Mouse (Mus musculus) T-helper 2 cell (primary cell): Measurements from ENCODE around the gene Fam166b.

ENCODE experiments used
- in situ Hi-C: fragments of 300-600 bp; cut with MboI, MseI; formaldehyde crosslinking; loops from one replicate; pipeline ENCODE4 v1.15.1; 2025; ENCODE audit warnings: high pct_unique_total_duplicates

Fam166b gene

DNA sequence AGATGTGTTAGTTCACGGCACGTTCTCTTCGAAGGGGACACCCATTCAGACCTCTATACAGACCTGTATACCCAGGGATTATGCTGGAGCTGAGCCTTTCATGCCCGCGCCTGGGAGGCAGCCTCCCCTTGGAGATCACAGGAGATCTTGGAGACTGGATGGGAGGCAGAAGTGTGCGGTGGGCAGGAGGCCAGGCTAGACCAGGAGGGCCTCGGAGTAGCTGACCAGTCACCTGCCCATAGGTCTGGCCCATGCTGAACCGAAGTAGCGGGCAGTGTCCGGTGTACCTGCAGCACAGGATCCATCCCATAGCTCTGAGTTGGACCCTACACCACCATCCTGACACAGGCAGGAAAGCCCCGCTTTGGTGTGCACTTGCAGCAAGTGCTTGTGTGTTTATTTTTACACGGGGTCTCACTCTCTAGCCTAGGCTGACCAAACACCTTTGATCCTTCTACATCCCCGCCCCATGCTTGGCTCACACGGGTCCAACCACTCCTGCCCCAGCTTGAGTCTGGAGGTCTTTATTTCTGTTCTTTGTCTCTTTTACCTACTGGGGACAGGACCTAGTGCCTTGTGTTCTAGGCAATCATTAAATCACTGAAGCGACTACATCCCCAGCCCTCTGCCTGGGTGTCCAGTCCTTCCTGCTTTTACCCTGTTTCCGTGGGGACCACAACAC is 613 bp downstream of the Fam166b start:
- in situ Hi-C loops, result no loop called here

DNA sequence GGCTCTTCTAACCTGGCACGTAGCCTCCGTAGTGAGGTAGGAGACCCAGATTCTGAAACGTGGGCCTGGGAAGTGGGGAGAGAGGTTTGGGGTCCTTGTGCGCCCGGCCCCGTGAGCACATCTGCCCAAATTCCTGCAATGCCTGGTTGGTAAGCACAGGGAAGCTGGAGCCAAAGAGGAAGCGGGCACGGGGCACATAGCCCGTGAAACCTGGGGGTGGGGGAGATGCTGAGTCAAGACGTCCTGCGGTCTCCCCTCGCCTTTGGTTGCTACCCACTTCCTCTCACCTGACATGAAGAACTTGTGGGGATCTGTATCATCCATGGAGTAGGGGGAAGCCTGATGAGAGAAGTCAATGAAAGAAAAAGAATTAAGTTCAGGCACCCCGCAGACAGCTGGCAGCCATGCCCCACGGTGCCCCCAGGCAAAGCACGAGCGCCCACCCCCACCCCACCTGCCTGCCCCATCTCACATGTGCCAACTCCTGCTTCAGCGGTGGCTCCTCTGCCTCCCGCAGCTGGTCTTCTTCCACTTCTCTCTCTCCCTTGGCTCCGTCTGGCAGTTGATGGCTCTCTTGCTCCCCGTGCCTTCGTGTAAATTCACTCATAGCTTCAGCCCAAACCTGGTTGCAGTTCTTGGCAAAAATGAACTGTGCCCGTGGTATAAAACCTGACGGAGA is 1.3 kb downstream of the Fam166b start:
- in situ Hi-C loops, result no loop called here

DNA sequence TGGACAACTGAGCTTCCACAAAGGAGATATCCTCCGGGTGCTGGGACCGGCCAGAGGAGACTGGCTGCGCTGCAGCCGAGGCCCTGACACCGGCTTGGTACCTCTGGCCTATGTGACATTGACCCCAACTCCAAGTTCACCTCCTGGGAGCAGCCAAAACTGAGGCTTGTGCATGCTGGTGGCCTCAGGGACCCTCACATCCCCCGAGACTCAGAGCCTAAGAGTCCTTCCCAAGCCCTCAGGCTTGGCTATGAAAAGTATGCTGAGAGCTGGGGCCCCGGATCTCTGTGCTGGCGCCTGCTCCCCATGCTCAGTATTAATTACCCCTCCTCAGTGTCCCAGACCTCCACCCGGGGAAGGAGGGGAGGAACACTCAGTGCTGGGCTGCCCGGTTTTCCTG is 2.4 kb downstream of the Fam166b start:
- in situ Hi-C loops, result no loop called here

DNA sequence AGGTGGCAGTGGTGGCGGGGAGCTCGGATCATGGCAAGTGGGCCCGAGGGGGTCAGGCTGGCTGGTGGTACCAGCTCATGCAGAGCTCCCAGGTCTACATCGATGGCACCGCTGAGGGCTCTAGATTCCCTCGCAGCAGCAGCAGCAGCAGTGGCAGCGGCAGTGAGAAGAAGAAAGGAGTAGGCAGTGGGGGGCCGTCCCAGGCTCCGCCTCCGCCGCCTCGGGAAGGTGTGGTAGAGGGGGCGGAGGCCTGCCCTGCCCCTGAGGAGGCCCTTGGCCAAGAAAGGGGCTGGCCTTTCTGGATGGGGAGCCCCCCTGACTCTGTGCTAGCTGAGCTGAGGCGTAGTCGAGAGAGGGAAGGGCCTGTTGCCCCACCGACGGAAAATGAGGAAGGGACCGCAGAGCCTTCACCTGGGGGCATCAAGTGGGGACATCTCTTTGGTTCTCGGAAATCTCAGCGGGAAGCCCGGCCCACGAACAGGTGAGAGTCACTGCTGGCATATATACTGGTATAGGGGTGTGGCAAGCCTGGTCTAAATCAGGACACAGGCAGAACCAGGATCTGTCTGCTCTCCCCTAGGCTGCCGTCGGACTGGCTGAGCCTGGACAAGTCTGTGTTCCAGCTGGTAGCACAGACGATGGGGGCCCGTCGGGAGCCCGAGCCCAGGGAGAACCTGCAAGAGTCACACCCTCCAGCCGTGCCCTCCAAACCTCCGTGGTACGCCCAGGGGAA is 3.1 kb downstream of the Fam166b start:
- in situ Hi-C loops, result no loop called here

DNA sequence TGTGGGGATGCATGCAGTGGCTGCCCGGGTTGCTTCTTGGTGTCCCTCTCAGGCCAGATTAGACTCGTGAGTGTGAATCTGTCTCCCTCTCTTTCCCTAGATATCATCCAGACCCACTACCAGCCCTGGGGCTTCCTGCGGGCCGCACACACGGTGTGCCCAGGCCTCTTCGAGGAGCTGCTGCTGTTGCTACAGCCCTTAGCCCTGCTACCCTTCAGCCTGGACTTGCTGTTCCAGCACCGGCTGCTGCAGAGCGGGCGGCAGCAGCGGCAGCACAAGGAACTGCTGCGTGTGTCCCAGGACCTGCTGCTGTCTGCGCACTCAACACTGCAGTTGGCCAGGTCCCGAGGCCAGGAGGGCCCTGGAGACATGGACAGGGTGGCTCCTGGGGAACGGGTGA is 3.7 kb downstream of the Fam166b start:
- in situ Hi-C loops, result no loop called here

DNA sequence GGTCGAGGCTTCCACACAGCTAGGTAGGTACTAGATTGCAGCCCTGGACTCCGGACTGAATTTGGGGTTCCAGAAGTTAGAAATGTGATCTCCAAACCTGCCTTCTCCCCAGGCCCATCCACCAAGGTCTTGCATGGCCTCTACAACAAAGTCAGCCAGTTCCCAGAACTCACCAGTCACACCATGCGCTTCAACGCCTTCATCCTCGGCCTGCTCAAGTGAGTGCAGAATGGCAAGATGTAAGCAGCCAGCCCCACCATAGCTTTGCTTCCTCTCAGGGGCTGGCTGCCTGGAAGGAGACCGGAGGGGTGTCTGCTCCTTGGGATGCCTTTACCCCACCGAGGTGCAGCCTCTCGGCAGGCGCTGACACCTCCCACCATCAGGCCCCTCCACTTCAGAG is 4.9 kb downstream of the Fam166b start:
- in situ Hi-C loops, result no loop called here

DNA sequence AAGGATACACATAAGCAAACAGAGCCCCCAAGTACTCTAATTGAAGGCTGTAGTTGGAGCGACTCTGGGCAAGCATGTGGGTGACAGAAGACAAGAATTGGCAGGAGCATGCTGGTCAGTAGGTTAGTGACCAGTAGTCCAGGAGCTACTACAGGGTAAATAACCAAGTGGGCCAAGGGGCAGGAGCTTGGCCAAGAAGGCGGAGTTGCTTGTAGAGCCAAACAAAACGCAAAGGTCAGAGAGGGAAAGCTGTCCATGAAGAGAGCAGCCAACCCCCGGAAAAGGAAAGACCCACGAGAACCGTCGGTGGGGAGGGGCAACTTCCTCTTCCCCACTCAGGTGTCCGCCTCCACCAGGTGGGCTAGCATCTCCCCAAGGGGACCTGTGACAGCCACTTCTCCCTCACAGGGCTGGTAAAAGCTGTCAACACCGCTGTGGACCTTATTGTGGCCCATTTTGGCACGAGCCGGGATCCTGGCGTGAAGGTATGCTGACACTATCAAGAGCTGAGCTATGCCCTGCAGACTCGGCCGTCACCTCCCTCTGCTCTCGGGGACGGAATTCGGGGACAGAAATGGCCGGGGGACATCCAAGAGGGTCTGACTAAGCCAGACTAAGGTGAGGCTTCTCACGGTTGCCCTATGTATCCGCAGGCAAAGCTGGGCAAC is 5.5 kb downstream of the Fam166b start:
- in situ Hi-C loops, result no loop called here

DNA sequence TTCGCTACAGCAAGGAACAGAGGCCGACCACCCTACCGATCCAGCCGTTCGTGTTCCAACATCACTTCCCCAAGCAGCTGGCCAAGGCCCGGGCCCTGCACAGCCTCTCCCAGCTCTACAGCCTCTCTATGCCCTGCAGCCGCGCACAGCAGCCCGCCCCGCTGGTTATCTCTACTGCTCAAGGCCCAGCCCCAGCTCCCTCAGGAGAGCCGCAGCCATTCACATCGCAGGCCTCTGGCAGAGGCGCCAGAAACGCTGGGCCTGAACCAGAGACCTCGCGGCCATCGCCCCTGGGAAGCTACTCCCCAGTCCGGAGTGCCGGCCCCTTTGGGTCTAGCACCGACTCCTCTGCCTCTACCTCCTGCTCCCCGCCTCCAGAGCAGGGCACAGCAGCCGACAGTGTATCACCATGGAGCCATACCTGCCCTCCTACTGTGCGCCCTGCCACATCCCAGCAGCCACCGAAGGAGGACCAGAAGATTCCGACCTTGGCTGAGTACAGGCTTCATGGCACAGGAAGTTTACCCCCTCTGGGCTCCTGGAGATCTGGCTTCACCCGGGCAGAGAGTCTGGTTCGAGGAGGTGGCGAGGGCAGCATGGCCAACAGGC is 7.2 kb downstream of the Fam166b start:
- in situ Hi-C loops, result no loop called here

DNA sequence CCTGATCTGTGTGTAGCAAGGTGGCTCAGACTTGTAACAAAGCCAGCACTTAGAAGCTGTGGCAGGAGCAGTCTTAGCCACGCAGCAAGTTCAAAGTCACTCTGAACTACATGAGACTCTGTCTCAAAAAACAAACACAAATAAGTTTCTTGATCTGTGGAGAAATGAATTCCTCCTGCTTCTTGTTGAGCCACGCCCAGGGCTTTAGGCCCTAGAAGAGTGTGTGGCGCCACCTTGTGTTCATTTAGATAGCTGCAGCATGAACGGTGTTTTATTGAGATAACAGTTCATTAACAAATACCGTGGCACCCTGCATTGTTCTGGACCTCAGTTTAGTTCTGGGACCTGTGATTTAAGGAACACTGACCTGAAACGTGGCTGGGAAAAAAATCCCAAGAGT is 8.6 kb downstream of the Fam166b start:
- in situ Hi-C loops, result no loop called here

DNA sequence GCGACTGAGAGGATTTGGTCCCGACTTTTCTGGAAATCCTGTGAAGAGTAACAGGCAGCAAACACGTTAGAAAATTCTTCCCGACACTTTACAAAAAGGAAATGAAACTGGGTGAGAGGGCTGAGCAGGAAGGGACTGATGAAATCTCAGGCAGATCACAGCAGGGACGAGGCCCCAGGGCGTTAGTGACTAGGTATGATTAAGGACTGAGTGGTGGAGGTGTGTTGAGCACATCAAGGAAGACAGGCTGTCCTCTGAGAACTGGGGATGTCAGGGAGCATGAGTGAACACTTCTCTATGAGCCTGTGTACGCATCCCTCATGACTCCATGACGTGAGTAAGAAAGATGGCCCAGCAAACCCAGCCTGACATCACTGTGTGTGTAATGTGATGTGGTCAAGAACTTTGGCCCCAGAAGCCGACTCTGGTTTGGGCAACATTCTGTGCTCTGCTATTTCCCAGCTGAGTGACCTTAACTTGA is 9.1 kb downstream of the Fam166b start:
- in situ Hi-C loops, result no loop called here

DNA sequence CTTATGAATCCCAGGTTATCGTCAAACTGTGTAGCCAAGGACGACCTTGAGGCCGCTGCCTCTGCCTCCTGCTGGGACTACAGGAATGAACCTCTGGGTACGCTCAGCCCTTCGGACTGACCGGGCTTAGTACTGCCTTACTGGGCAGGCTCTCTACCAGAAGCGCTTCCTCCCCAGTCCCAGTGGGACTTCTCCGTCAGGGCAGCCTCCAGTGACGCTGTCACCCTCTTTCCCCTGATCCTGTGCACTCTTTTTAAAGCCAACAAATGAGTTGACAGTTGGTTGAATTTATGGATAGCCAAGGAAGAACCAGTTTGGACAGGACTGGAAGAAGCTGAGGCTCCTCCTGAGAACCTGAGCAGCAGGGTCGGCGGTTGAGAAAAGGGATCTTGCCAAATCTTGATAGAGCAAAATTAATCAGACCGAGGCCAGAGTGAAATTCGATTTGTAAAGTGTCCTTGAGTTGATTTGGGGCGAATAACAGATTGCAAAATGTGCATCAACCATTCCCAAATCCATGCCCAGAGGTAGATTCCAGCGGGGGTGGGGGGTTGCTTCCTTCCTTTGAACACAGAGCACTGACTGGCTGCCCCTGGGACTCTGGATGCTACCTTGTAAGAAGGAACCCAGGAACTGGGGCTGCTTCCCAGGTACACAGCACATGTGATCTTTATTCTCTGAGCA is 9.8 kb downstream of the Fam166b start:
- in situ Hi-C loops, result no loop called here

DNA sequence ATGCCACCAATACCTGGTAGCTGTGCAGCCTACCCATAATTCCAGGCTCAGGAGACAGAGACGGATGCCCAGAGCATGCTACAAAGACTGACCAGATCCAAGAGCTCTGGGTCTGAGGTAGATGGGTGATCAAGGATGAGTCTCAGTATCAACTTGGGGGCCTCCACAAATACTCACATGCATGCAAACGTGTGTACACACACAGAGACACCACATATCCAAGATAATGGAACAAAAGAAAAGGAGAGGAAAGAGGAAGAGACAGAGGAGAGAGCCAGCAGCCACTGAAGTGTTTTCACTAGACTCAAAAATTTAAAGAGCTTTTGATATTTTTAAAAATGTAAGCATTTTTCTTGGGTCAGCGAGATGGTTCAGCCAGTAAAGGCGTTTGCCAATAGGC is 10.5 kb downstream of the Fam166b start:
- in situ Hi-C loops, result no loop called here

DNA sequence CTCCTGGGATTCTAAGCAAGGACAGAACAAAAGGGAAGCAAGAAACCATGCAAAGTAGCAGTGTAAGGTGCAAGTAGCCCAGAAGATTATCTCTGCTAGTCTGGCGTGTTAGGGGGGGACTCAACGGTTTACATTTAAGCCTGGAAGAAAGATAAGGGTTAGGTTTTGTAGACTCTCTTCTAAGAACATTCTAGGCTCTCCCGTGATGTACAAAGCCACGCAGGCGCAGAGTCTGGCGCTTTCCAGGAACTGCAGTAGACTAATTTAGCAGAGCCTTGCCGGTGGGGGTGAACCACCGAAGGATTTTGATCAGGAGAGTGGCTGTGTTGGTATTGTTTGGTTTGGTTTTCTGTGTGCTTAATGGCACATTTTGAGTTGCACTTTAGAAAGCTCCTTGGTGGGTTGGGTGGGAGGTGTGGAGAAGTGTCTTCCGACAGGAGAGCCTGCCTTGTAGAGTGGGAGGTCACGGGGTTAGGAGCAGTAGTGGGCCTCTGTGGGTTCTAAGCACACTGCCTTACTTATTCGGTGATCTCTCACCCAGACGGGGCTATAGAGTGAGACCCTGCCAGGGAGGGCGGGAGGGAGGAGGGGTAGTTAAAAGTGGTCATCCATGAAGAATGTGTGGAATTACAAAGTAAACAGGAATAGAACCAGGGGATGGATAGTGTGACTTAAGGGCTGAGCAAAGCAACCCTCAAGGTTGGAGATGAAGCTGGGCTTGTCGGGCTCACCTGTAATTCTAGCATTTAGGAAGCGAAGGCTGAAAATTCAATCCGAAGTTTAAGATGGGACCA is 11.5 kb downstream of the Fam166b start:
- in situ Hi-C loops, result no loop called here

DNA sequence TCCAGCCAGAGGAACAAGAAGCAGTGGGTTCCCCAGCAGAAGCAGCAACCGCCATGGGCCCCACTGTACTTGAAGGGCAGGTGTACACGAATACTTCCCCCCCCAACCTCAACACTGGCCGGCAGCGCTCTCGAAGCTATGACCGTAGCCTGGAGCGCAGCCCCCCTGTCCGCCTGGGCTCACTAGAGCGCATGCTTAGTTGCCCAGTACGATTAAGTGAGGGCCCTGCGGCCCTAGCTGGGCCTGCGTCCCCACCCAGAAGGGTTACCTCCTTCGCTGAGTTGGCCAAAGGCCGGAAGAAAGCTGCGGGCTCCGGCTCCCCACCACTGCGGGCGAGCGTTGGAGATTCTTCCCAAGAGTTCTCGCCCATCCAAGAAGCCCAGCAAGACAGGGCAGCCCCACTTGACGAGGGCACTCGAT is 12.9 kb downstream of the Fam166b start:
- in situ Hi-C loops, result no loop called here

DNA sequence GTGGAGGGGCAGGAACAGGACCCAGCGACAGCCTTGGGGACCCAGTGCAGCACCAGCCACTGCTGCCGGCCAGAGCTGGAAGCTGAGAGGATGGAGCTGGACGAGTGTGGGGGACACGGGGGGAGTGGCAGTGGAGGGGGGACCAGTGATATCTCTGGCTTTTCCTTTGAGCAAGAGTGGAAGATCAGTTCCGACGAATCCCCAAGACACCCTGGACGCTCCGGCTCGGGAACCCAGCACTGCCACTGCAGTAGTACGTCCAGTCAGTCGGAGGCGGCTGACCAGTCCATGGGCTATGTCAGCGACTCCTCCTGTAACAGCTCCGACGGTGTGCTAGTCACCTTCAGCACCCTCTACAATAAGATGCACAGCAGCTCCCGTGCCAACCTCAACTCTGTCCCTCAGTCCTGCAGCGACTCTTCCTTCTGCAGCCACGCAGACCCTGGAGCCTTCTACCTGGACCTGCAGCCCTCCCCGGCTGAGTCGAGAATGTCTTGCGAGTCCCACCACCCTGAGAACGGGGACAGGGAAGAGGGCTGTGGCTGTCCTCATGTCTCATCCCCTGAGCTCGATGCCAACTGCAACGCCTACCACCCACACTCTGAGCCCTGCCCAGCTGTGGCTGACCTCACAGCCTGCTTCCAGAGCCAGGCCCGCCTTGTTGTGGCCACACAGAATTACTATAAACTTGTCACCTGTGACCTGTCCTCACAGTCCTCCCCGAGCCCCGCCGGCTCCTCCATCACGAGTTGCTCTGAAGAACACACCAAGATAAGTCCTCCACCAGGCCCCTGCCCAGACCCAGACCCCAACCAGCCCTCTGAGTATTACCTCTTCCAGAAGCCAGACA is 13.5 kb downstream of the Fam166b start:
- in situ Hi-C loops, result no loop called here

DNA sequence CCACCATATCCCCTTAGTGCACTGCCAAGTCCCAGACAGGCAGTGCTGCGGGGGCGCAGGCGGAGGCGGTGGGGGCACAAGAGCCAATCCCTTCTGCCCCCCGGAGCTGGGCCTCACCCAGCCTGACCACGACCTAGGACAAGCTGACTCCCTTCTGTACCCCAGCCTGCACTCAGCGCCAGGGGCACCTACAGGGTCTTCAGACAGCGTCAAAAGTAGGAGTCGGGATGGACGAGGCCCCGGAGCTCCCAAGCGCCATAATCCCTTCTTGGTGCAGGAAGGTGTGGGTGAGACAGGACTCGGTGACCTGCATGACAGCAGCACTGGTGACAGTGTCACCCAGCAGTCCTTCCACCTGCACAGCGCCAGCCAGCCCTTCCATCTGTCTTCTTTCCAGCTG is 14.2 kb downstream of the Fam166b start:
- in situ Hi-C loops, result no loop called here

DNA sequence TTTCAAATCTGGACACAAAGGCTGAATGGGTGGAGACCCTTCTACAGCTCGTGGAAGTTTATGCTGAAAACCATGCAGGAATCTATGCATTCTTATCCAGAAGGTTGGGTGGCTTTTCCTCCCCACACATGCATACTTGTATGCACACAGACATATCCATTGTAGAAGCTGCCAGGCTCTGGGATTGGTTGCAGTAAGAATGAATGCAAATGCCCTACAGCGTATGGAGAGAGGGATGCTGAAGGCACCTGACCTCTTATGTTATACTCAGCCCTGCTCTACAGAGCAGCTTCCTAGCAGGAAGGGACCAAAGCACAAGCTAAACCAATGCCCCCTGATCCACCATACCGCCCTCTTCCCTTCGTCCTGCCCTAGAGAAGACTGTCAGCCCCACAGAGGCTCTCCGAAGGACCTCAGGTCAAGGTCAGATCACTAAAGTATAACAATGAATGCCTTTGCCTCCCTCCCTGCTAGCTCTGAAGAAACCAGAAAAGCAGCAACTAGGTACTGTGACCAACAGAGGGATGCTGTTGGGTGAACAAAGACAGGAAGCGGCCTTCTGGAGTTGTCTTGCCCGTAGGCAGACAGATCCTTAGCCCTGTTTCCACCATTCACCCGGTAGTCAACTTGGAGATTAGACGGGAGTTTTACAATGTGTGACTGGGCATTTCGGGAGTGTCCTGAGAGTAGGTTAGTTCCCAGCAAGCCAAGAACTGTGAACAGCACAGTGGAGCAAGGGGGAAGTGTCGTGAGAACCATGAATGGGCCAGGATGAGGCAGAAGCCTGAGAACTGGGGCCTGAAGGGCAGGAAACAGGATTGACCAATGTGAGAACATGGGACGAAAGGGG is 21.6 kb downstream of the Fam166b start:
- in situ Hi-C loops, result no loop called here

DNA sequence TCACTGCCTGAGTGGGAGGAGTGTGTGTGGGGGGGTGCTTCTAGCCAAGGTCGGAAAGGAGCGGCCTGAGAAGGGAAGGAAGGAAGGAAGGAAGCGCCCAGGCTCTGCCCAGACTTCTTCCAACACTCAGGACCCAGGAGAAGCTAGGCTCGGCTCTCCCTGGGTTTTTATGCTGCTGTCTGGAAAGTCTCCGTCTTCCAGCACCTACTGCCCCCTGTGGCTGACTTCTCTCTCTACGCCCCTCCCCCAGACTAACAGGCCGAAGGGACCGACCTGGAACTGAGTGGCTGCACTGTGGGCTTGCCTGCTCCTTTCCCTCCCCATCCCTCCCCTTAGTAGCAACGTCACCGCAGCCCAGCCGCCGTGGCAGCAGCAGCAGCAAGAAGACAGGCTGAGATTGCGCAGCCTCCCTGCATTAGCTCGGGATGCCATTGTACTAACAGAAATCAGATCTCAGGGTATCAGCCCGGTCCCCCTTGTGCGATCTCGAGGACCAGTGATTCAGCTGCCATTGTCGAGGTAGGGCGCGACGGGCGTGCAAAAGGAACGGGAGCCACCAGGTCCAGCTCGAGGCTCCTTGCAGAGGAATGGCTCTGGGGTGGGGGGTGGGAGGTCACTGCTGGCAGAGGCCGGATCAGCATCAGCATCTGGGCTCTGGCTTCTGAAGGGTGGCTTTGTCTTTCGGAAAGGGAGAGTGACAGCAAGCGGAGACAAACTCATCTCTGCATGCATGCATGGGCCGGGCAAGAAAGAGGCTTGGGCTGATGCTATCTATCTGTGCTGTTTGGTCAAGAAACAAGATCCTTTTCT is 22.6 kb downstream of the Fam166b start:
- in situ Hi-C loops, result no loop called here
